Mouse (Mus musculus): ENCODE results near the gene Alox5ap. TPM values are rescaled to one million over a fixed set of nuclear protein-coding genes. Genes with fewer than 3 reads are reported as not detected.
A peak's percentile ranks its signal among the peaks of the same experiment; 100 is the strongest.

The Alox5ap gene
- total RNA-seq, 2 experiments from 2014 or later: 7.5 to 8.4 TPM

- intact Hi-C loops (cut with DNase I): no loop called here
- no peak for DNase-seq (ENCODE audit: extremely low spot score in 1 of 2, low spot score in 2 of 2)
Observed at GRCm38 (mm10) chr5:149255522-149255921, 9.0 kb upstream of the Alox5ap start.

GRCm38 (mm10) chr5:149257518-149258281, 6.9 kb upstream of the Alox5ap start:
- DNase-seq (ENCODE audit: extremely low spot score in 1 of 2, low spot score in 2 of 2): no peak
- intact Hi-C loops (cut with DNase I): no loop called here

GRCm38 (mm10) chr5:149259093-149259492, 5.5 kb upstream of the Alox5ap start:
- no peak for DNase-seq (ENCODE audit: extremely low spot score in 1 of 2, low spot score in 2 of 2)
- intact Hi-C loops (cut with DNase I): no loop called here

GRCm38 (mm10) chr5:149261449-149261848, 3.1 kb upstream of the Alox5ap start:
- intact Hi-C loops (cut with DNase I): no loop called here
- DNase-seq (ENCODE audit: extremely low spot score in 1 of 2, low spot score in 2 of 2): no peak

- no peak for DNase-seq (ENCODE audit: extremely low spot score in 1 of 2, low spot score in 2 of 2)
- intact Hi-C loops (cut with DNase I): no loop called here
Observed at GRCm38 (mm10) chr5:149261866-149262265, 2.7 kb upstream of the Alox5ap start.

- intact Hi-C loops (cut with DNase I): no loop called here
Observed at GRCm38 (mm10) chr5:149264878-149265279, 312 bp downstream of the Alox5ap start.

GRCm38 (mm10) chr5:149266761-149267221, 2.2 kb downstream of the Alox5ap start:
- intact Hi-C loops (cut with DNase I): no loop called here
- DNase-seq (ENCODE audit: extremely low spot score in 1 of 2, low spot score in 2 of 2): no peak

More at GRCm38 (mm10) chr5:149264878-149265279, 312 bp downstream of the Alox5ap start:
- DNase-seq (ENCODE audit: extremely low spot score in 1 of 2, low spot score in 2 of 2): no peak

- DNase-seq (ENCODE audit: extremely low spot score in 1 of 2, low spot score in 2 of 2): no peak
- intact Hi-C loops (cut with DNase I): no loop called here
Observed at GRCm38 (mm10) chr5:149267493-149267892, 2.9 kb downstream of the Alox5ap start.

GRCm38 (mm10) chr5:149271291-149271690, 6.7 kb downstream of the Alox5ap start:
- intact Hi-C loops (cut with DNase I): no loop called here
- DNase-seq (ENCODE audit: extremely low spot score in 1 of 2, low spot score in 2 of 2): no peak

- intact Hi-C loops (cut with DNase I): no loop called here
- DNase-seq (ENCODE audit: extremely low spot score in 1 of 2, low spot score in 2 of 2): peak in 1 of 2 experiments; percentile 56
Observed at GRCm38 (mm10) chr5:149272535-149272934, 8.0 kb downstream of the Alox5ap start.

GRCm38 (mm10) chr5:149274390-149275104, 10.0 kb downstream of the Alox5ap start:
- DNase-seq (ENCODE audit: extremely low spot score in 1 of 2, low spot score in 2 of 2): peak in 1 of 2 experiments; percentile 59
- intact Hi-C loops (cut with DNase I): no loop called here

- intact Hi-C loops (cut with DNase I): no loop called here
- DNase-seq (ENCODE audit: extremely low spot score in 1 of 2, low spot score in 2 of 2): no peak
Observed at GRCm38 (mm10) chr5:149275105-149275494, 10.5 kb downstream of the Alox5ap start.

GRCm38 (mm10) chr5:149277529-149277928, 13.0 kb downstream of the Alox5ap start:
- no peak for DNase-seq (ENCODE audit: extremely low spot score in 1 of 2, low spot score in 2 of 2)
- intact Hi-C loops (cut with DNase I): no loop called here

GRCm38 (mm10) chr5:149279273-149279844, 14.8 kb downstream of the Alox5ap start:
- peak in 1 of 2 experiments; percentile 56 for DNase-seq (ENCODE audit: extremely low spot score in 1 of 2, low spot score in 2 of 2)
- intact Hi-C loops (cut with DNase I): no loop called here

GRCm38 (mm10) chr5:149283009-149283408, 18.4 kb downstream of the Alox5ap start:
- DNase-seq (ENCODE audit: extremely low spot score in 1 of 2, low spot score in 2 of 2): no peak
- intact Hi-C loops (cut with DNase I): no loop called here

GRCm38 (mm10) chr5:149283821-149284220, 19.3 kb downstream of the Alox5ap start:
- no peak for DNase-seq (ENCODE audit: extremely low spot score in 1 of 2, low spot score in 2 of 2)
- intact Hi-C loops (cut with DNase I): no loop called here

GRCm38 (mm10) chr5:149286021-149286420, 21.5 kb downstream of the Alox5ap start:
- intact Hi-C loops (cut with DNase I): no loop called here
- DNase-seq (ENCODE audit: extremely low spot score in 1 of 2, low spot score in 2 of 2): no peak

- DNase-seq (ENCODE audit: extremely low spot score in 1 of 2, low spot score in 2 of 2): no peak
- intact Hi-C loops (cut with DNase I): no loop called here
Observed at GRCm38 (mm10) chr5:149287148-149288038, 22.8 kb downstream of the Alox5ap start.

GRCm38 (mm10) chr5:149291266-149291665, 26.7 kb downstream of the Alox5ap start:
- no peak for DNase-seq (ENCODE audit: extremely low spot score in 1 of 2, low spot score in 2 of 2)
- intact Hi-C loops (cut with DNase I): no loop called here
